Mouse (Mus musculus) stomach, postnatal 0 days (tissue): Measurements from ENCODE around the gene Dda1. TPM values are rescaled to one million over a fixed set of nuclear protein-coding genes. Genes with fewer than 3 reads are reported as not detected.

ENCODE experiments used
- ATAC-seq: fragments of 200-750 bp; cut with Nextera tagmentation; 2 replicates; pipeline ENCODE4 v1.8.0; 2017; ENCODE audit not compliant: low FRiP score, low TSS enrichment
- DNase-seq: peaks from one replicate; pipeline ENCODE4 v3.0.0-alpha.2; 2016; ENCODE audit warnings: low spot score
- H3K27ac ChIP-seq: fragments of 300-500 bp; sonication (generic); replicated peaks from 2 replicates; pipeline ENCODE4 v1.5.1; 2014; ENCODE audit warnings: mild to moderate bottlenecking, control low read depth
- H3K27me3 ChIP-seq: fragments of 300-500 bp; sonication (generic); 2 replicates; pipeline ENCODE4 v1.6.1; 2014; ENCODE audit warnings: low read length; ENCODE audit not compliant: control insufficient read depth, insufficient read depth
- H3K36me3 ChIP-seq: fragments of 300-500 bp; sonication (generic); 2 replicates; pipeline ENCODE4 v1.6.1; 2014; ENCODE audit warnings: low read length, mixed read lengths; ENCODE audit not compliant: control insufficient read depth, insufficient read depth
- H3K4me1 ChIP-seq: fragments of 300-500 bp; sonication (generic); replicated peaks from 2 replicates; pipeline ENCODE4 v1.6.1; 2014; ENCODE audit warnings: antibody characterized with exemption; ENCODE audit not compliant: control insufficient read depth, insufficient read depth
- H3K4me2 ChIP-seq: fragments of 300-500 bp; sonication (generic); replicated peaks from 2 replicates; pipeline ENCODE4 v1.6.1; 2014; ENCODE audit warnings: low read depth, mild to moderate bottlenecking, control low read depth, moderate library complexity
- H3K4me3 ChIP-seq: fragments of 300-500 bp; sonication (generic); 2 replicates; pipeline ENCODE4 v1.5.1; 2014; ENCODE audit warnings: low read depth, low read length, control low read depth
- H3K9ac ChIP-seq: fragments of 300-500 bp; sonication (generic); 2 replicates; pipeline ENCODE4 v1.6.1; 2014; ENCODE audit warnings: mild to moderate bottlenecking, low read length, control low read depth, mixed read lengths
- H3K9me3 ChIP-seq: fragments of 300-500 bp; sonication (generic); 2 replicates; pipeline ENCODE4 v1.6.1; 2016; ENCODE audit warnings: low read length; ENCODE audit not compliant: control insufficient read depth
- CTCF ChIP-seq: IDR thresholded peaks from 2 replicates; pipeline ENCODE4 v1.5.1; 2016; ENCODE audit warnings: antibody characterized with exemption, low read depth, mild to moderate bottlenecking, moderate library complexity
- EP300 ChIP-seq: optimal IDR thresholded peaks from 2 replicates; pipeline ENCODE3; 2016; ENCODE audit warnings: antibody characterized with exemption
- WGBS: fragments of 180-500 bp; shearing (Covaris S2); extraction: QIAGEN DNeasy Blood & Tissue Kit; methylation state at CpG from one replicate; pipeline ENCODE4 v1.1.7; 2014; 5-methylcytosine and 5-hydroxymethylcytosine counted together
- polyA plus RNA-seq: library from polyadenylated mRNA; unstranded; fragments of >200 nt; fragmentation: Nextera tagmentation; extraction: Ambion mirVana; gene quantifications from 2 replicates; pipeline ENCODE4 v1.2.1, GENCODE M21; 2015

Gene Dda1
- polyA plus RNA-seq, 1 experiment from 2014 or later: 74.5 TPM

GRCm38 (mm10) chr8:71495039-71495438, 26.0 kb downstream of the Dda1 start:
- Histone ChIP-seq H3K27me3 (no peaks in the 10 kb centered on the region), H3K36me3 (peaks cover 6% of the 10 kb centered on the region; the same call in 1 of the 2 replicates), H3K4me1 (no peaks in the 10 kb centered on the region; the same call in 1 of the 2 replicates), H3K27ac (peak overlapping the region; percentile 53), H3K9ac (no peak overlapping the region), H3K4me3 (no peak overlapping the region), H3K9me3 (no peaks in the 10 kb centered on the region), H3K4me2 (peak overlapping the region; percentile 38)
- DNase-seq (peak; percentile 84), ATAC-seq (peak; percentile 75)
- 13% methylated on average over 16 of the region's 16 CpGs for whole genome bisulfite sequencing
- no peak for TF ChIP-seq EP300
- TF ChIP-seq CTCF: peak; percentile 81

- ATAC-seq (no peak), DNase-seq (no peak)
- whole genome bisulfite sequencing: 76% methylated on average over 5 of the region's 5 CpGs
- H3K27me3 ChIP-seq: no peaks in the 10 kb centered on the region
- no peak overlapping the region for H3K9ac ChIP-seq
- H3K36me3 ChIP-seq: peaks cover 6% of the 10 kb centered on the region; the same call in 1 of the 2 replicates
- H3K4me1 ChIP-seq: no peaks in the 10 kb centered on the region; the same call in 1 of the 2 replicates
- H3K4me3 ChIP-seq: no peak overlapping the region
- H3K9me3 ChIP-seq: no peaks in the 10 kb centered on the region
- H3K27ac ChIP-seq: peak overlapping the region; percentile 61
- H3K4me2 ChIP-seq: no peak overlapping the region
- TF ChIP-seq CTCF: no peak
- TF ChIP-seq EP300: no peak
Observed at GRCm38 (mm10) chr8:71495811-71496210, 26.8 kb downstream of the Dda1 start.

GRCm38 (mm10) chr8:71496481-71496880, 27.5 kb downstream of the Dda1 start:
- DNase-seq (peak; percentile 64), ATAC-seq (peak; percentile 53; the same call in 1 of the 2 replicates)
- Histone ChIP-seq H3K36me3 (peaks cover 6% of the 10 kb centered on the region; the same call in 1 of the 2 replicates), H3K4me3 (no peak overlapping the region), H3K4me1 (no peaks in the 10 kb centered on the region; the same call in 1 of the 2 replicates), H3K9ac (no peak overlapping the region; the same call in 1 of the 2 replicates), H3K4me2 (no peak overlapping the region), H3K27ac (peak overlapping the region; percentile 61), H3K9me3 (no peaks in the 10 kb centered on the region), H3K27me3 (no peaks in the 10 kb centered on the region)
- no peak for TF ChIP-seq EP300
- TF ChIP-seq CTCF: peak; percentile 54
- WGBS: 25% methylated on average over 11 of the region's 11 CpGs

GRCm38 (mm10) chr8:71497077-71497645, 28.2 kb downstream of the Dda1 start:
- no peak for ATAC-seq
- TF ChIP-seq CTCF: no peak
- no peak for TF ChIP-seq EP300

GRCm38 (mm10) chr8:71497881-71498501, 29.0 kb downstream of the Dda1 start:
- Histone ChIP-seq H3K4me1 (no peaks in the 10 kb centered on the region; the same call in 1 of the 2 replicates), H3K4me2 (no peak overlapping the region), H3K27me3 (no peaks in the 10 kb centered on the region), H3K9ac (peak overlapping the region; percentile 35; the same call in 1 of the 2 replicates), H3K4me3 (no peak overlapping the region), H3K36me3 (no peaks in the 10 kb centered on the region), H3K27ac (peak overlapping the region; percentile 65; the same call in 1 of the 2 replicates), H3K9me3 (no peaks in the 10 kb centered on the region)
- no peak for DNase-seq
- 22% methylated on average over 14 of the region's 15 CpGs for WGBS
- no peak for TF ChIP-seq CTCF
- TF ChIP-seq EP300: no peak
- ATAC-seq: no peak

More at GRCm38 (mm10) chr8:71497077-71497645, 28.2 kb downstream of the Dda1 start:
- Histone ChIP-seq H3K36me3 (peaks cover 4% of the 10 kb centered on the region; the same call in 1 of the 2 replicates), H3K27me3 (no peaks in the 10 kb centered on the region), H3K4me3 (no peak overlapping the region), H3K27ac (peak overlapping the region; percentile 61), H3K4me2 (no peak overlapping the region), H3K9me3 (no peaks in the 10 kb centered on the region), H3K4me1 (no peaks in the 10 kb centered on the region; the same call in 1 of the 2 replicates), H3K9ac (no peak overlapping the region)
- WGBS: 78% methylated on average over 1 of the region's 1 CpGs
- DNase-seq: no peak
